Mouse (Mus musculus) stomach, embryonic 14.5 days (tissue): Measurements from ENCODE around the gene Tbc1d30. TPM values are rescaled to one million over a fixed set of nuclear protein-coding genes. Genes with fewer than 3 reads are reported as not detected.
A peak's percentile ranks its signal among the peaks of the same experiment; 100 is the strongest.

ENCODE experiments used
- ATAC-seq: fragments of 200-750 bp; cut with Nextera tagmentation; 2 replicates; pipeline ENCODE4 v1.8.0; 2017; ENCODE audit warnings: low read depth, moderate TSS enrichment; ENCODE audit not compliant: insufficient number of reproducible peaks, insufficient read depth, low FRiP score
- H3K27ac ChIP-seq: fragments of 300-500 bp; sonication (generic); 2 replicates; pipeline ENCODE4 v1.5.1; 2014; ENCODE audit warnings: mild to moderate bottlenecking, low read length, moderate library complexity, mixed read lengths
- H3K27me3 ChIP-seq: fragments of 300-500 bp; sonication (generic); 2 replicates; pipeline ENCODE4 v1.6.1; 2014; ENCODE audit warnings: low read length, control low read depth, mixed read lengths; ENCODE audit not compliant: control insufficient read depth, insufficient read depth
- H3K36me3 ChIP-seq: fragments of 300-500 bp; sonication (generic); 2 replicates; pipeline ENCODE4 v1.6.1; 2014; ENCODE audit warnings: mild to moderate bottlenecking, control low read depth, low read length, moderate library complexity, mixed read lengths; ENCODE audit not compliant: control insufficient read depth, insufficient read depth
- H3K4me1 ChIP-seq: fragments of 300-500 bp; sonication (generic); 2 replicates; pipeline ENCODE4 v1.6.1; 2014; ENCODE audit warnings: low read length, control low read depth, mixed read lengths; ENCODE audit not compliant: control insufficient read depth, insufficient read depth
- H3K4me2 ChIP-seq: fragments of 300-500 bp; sonication (generic); replicated peaks from 2 replicates; pipeline ENCODE4 v1.6.1; 2014; ENCODE audit warnings: low read depth, low read length, control low read depth
- H3K4me3 ChIP-seq: fragments of 300-500 bp; sonication (generic); 2 replicates; pipeline ENCODE4 v1.5.1; 2014; ENCODE audit warnings: low read depth, low read length, control low read depth
- H3K9ac ChIP-seq: fragments of 300-500 bp; sonication (generic); replicated peaks from 2 replicates; pipeline ENCODE4 v1.6.1; 2014; ENCODE audit warnings: low read depth, mild to moderate bottlenecking, control low read depth, low read length, moderate library complexity, mixed read lengths
- H3K9me3 ChIP-seq: fragments of 300-500 bp; sonication (generic); 2 replicates; pipeline ENCODE4 v1.6.1; 2016; ENCODE audit warnings: low read depth, low read length, control low read depth; ENCODE audit not compliant: control insufficient read depth
- WGBS: fragments of 180-500 bp; shearing (Covaris S2); extraction: QIAGEN DNeasy Blood & Tissue Kit; methylation state at CpG from one replicate; pipeline ENCODE4 v1.1.7; 2014; 5-methylcytosine and 5-hydroxymethylcytosine counted together
- polyA plus RNA-seq: library from polyadenylated mRNA; unstranded; fragments of >200 nt; fragmentation: Nextera tagmentation; extraction: Ambion mirVana; gene quantifications from 2 replicates; pipeline ENCODE4 v1.2.1, GENCODE M21; 2014

Gene Tbc1d30
- polyA plus RNA-seq, 1 experiment from 2014 or later: 6.1 TPM

GRCm38 (mm10) chr10:121243373-121244207 lies 107.5 kb downstream of the Tbc1d30 start:
- no peak overlapping the region for H3K4me3 ChIP-seq
- no peak for ATAC-seq
- peaks cover 8% of the 10 kb centered on the region; the same call in 1 of the 2 replicates for H3K4me1 ChIP-seq
- H3K36me3 ChIP-seq: no peaks in the 10 kb centered on the region; the same call in 1 of the 2 replicates
- no peak overlapping the region for H3K4me2 ChIP-seq
- no peaks in the 10 kb centered on the region for H3K27me3 ChIP-seq
- 43% methylated on average over 23 of the region's 23 CpGs for WGBS
- no peaks in the 10 kb centered on the region for H3K9me3 ChIP-seq
- no peak overlapping the region for H3K9ac ChIP-seq
- H3K27ac ChIP-seq: peak overlapping the region; percentile 23; the same call in 1 of the 2 replicates

DNA sequence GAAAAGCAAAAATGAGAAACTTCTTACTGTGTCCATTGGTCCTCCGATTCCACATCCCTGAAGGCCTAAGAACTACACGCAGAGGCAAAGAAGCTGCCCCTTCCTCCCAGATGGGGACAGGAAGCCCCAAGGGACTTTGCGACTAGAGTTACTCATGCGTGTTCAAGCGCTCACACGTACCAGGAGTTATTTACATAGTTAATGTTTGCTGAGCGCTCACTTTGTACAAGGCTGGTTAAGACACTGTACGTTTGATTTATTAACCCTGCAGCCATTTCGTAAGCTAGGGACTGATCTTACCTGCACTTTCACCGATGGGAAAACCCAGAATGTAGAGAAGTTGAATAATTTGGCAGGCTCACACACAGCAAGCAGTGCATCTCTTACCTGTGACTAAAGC lies 108.5 kb downstream of the Tbc1d30 start:
- Histone ChIP-seq H3K27ac (no peak overlapping the region), H3K9ac (no peak overlapping the region), H3K4me3 (no peak overlapping the region), H3K27me3 (no peaks in the 10 kb centered on the region), H3K9me3 (no peaks in the 10 kb centered on the region), H3K36me3 (no peaks in the 10 kb centered on the region; the same call in 1 of the 2 replicates), H3K4me1 (peaks cover 8% of the 10 kb centered on the region; the same call in 1 of the 2 replicates), H3K4me2 (no peak overlapping the region)
- 62% methylated on average over 10 of the region's 10 CpGs for WGBS
- ATAC-seq: peak; percentile 72

DNA sequence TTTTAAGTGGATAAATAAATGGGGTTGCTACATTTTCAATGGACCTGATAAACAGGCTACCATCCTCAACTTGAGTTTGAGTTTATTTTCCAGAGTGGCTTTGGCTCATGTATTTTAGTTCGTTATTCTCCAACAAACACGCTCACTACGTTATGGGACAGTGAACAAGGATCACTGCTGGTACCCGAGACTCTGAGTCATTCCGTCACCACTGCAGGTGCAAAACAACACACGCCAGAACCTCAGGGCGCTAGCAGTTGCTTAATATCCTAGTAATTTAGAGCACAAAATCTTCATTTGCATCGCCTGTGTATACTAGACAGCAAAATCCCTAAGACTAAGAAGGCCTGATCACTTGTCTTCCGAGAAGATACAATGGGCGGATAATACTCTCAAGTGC lies 112.0 kb downstream of the Tbc1d30 start:
- Histone ChIP-seq H3K9me3 (no peaks in the 10 kb centered on the region), H3K27ac (no peak overlapping the region)
- WGBS: 89% methylated on average over 10 of the region's 10 CpGs

DNA sequence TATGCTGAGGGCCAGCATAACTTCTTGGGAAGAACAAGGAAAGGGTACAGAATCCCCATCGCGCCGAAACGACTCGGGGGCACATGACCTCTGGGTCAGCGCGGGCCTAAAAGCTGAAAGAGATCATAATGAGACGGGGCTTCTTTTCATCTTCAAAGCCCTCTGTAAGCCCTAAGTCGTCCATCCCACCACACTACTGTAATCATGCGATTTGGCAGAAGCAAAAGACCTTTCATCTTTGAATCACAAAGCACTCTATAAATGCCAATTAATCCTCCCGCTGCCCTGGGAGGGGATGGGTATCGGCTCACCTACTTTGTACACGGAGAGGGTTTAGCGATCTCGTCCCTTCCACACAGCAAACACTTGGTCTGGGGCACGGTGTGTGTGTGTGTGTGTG lies 112.5 kb downstream of the Tbc1d30 start:
- no peak for ATAC-seq
- H3K4me1 ChIP-seq: peaks cover 5% of the 10 kb centered on the region; the same call in 1 of the 2 replicates
- no peaks in the 10 kb centered on the region for H3K27me3 ChIP-seq
- H3K9ac ChIP-seq: no peak overlapping the region
- WGBS: 50% methylated on average over 16 of the region's 16 CpGs
- no peaks in the 10 kb centered on the region for H3K9me3 ChIP-seq
- no peak overlapping the region for H3K4me2 ChIP-seq
- H3K4me3 ChIP-seq: no peak overlapping the region
- no peaks in the 10 kb centered on the region; the same call in 1 of the 2 replicates for H3K36me3 ChIP-seq
- H3K27ac ChIP-seq: no peak overlapping the region

More for the DNA sequence above, 112.0 kb downstream of the Tbc1d30 start:
- H3K4me1 ChIP-seq: peaks cover 8% of the 10 kb centered on the region; the same call in 1 of the 2 replicates
- no peak overlapping the region for H3K4me3 ChIP-seq
- H3K36me3 ChIP-seq: no peaks in the 10 kb centered on the region; the same call in 1 of the 2 replicates
- H3K9ac ChIP-seq: no peak overlapping the region
- ATAC-seq: no peak
- no peaks in the 10 kb centered on the region for H3K27me3 ChIP-seq
- no peak overlapping the region for H3K4me2 ChIP-seq

- H3K27me3 ChIP-seq: no peaks in the 10 kb centered on the region
- 71% methylated on average over 5 of the region's 5 CpGs for WGBS
- no peak overlapping the region for H3K9ac ChIP-seq
- ATAC-seq: no peak
- no peaks in the 10 kb centered on the region for H3K4me1 ChIP-seq
- H3K4me2 ChIP-seq: no peak overlapping the region
- no peak overlapping the region for H3K4me3 ChIP-seq
- H3K27ac ChIP-seq: no peak overlapping the region
- no peaks in the 10 kb centered on the region; the same call in 1 of the 2 replicates for H3K36me3 ChIP-seq
- H3K9me3 ChIP-seq: no peaks in the 10 kb centered on the region
These were observed 113.7 kb downstream of the Tbc1d30 start for GRCm38 (mm10) chr10:121237377-121237776.

GRCm38 (mm10) chr10:121235167-121235824 lies 115.8 kb downstream of the Tbc1d30 start:
- Histone ChIP-seq H3K9me3 (peaks cover 5% of the 10 kb centered on the region; the same call in 1 of the 2 replicates), H3K4me2 (no peak overlapping the region), H3K9ac (no peak overlapping the region), H3K36me3 (no peaks in the 10 kb centered on the region), H3K4me3 (no peak overlapping the region), H3K27me3 (no peaks in the 10 kb centered on the region), H3K4me1 (no peaks in the 10 kb centered on the region), H3K27ac (no peak overlapping the region)
- 68% methylated on average over 10 of the region's 10 CpGs for WGBS
- no peak for ATAC-seq

GRCm38 (mm10) chr10:121234476-121234875 lies 116.6 kb downstream of the Tbc1d30 start:
- Histone ChIP-seq H3K9ac (no peak overlapping the region), H3K4me1 (no peaks in the 10 kb centered on the region), H3K27ac (no peak overlapping the region), H3K27me3 (no peaks in the 10 kb centered on the region), H3K4me2 (no peak overlapping the region), H3K9me3 (peaks cover 5% of the 10 kb centered on the region; the same call in 1 of the 2 replicates), H3K4me3 (no peak overlapping the region), H3K36me3 (no peaks in the 10 kb centered on the region)
- ATAC-seq: no peak; the same call in 1 of the 2 replicates
- 82% methylated on average over 3 of the region's 3 CpGs for WGBS

GRCm38 (mm10) chr10:121228422-121228953 lies 122.6 kb downstream of the Tbc1d30 start:
- 78% methylated on average over 15 of the region's 15 CpGs for WGBS
- no peak for ATAC-seq
- Histone ChIP-seq H3K9me3 (peaks cover 5% of the 10 kb centered on the region; the same call in 1 of the 2 replicates), H3K27me3 (no peaks in the 10 kb centered on the region), H3K36me3 (no peaks in the 10 kb centered on the region), H3K4me1 (no peaks in the 10 kb centered on the region), H3K9ac (no peak overlapping the region), H3K27ac (no peak overlapping the region), H3K4me3 (no peak overlapping the region), H3K4me2 (no peak overlapping the region)
